Mouse (Mus musculus) liver, adult 2 months (tissue): ENCODE results near the gene Adamtsl3. TPM values are rescaled to one million over a fixed set of nuclear protein-coding genes. Genes with fewer than 3 reads are reported as not detected.
A peak's percentile ranks its signal among the peaks of the same experiment; 100 is the strongest.

Source experiments
- DNase-seq: peaks from one replicate; pipeline ENCODE4 v3.0.0-alpha.2; 2011; ENCODE audit warnings: low read depth, low spot score; ENCODE audit errors: extremely low read depth
- H3K27ac ChIP-seq: fragments of 200-500 bp; replicated peaks from 2 replicates; pipeline ENCODE4 v1.5.1; 2012; ENCODE audit warnings: low read depth, mild to moderate bottlenecking, control low read depth, inconsistent platforms, low read length; ENCODE audit not compliant: insufficient read depth
- H3K27me3 ChIP-seq: fragments of 200-500 bp; 2 replicates; pipeline ENCODE4 v1.6.1; 2012; ENCODE audit warnings: mild to moderate bottlenecking, moderate library complexity, low read length, inconsistent platforms; ENCODE audit not compliant: control insufficient read depth, insufficient read depth
- H3K36me3 ChIP-seq: fragments of 200-500 bp; 2 replicates; pipeline ENCODE4 v1.6.1; 2012; ENCODE audit warnings: low read length, inconsistent platforms; ENCODE audit not compliant: control insufficient read depth, insufficient read depth
- H3K4me1 ChIP-seq: fragments of 200-500 bp; 2 replicates; pipeline ENCODE4 v1.6.1; 2011; ENCODE audit warnings: low read length; ENCODE audit not compliant: control insufficient read depth, insufficient read depth
- H3K4me3 ChIP-seq: fragments of 200-500 bp; 2 replicates; pipeline ENCODE4 v1.5.1; 2011; ENCODE audit warnings: low read depth, mild to moderate bottlenecking, control low read depth, low read length, moderate library complexity; ENCODE audit not compliant: insufficient read depth
- H3K79me2 ChIP-seq: fragments of 200-500 bp; 2 replicates; pipeline ENCODE4 v1.6.1; 2012; ENCODE audit warnings: inconsistent platforms, mild to moderate bottlenecking, low read length, moderate library complexity; ENCODE audit not compliant: control insufficient read depth, insufficient read depth
- H3K9ac ChIP-seq: fragments of 200-500 bp; 2 replicates; pipeline ENCODE4 v1.6.1; 2012; ENCODE audit warnings: low read depth, mild to moderate bottlenecking, control low read depth, inconsistent platforms, low read length
- CTCF ChIP-seq: fragments of 200-500 bp; IDR thresholded peaks from 2 replicates; pipeline ENCODE4 v1.5.1; 2011; ENCODE audit warnings: low read depth, low read length, control low read depth
- POLR2A ChIP-seq: fragments of 200-500 bp; IDR thresholded peaks from 2 replicates; pipeline ENCODE4 v1.6.1; 2011; ENCODE audit warnings: low read length, control low read depth; ENCODE audit not compliant: insufficient read depth; ENCODE audit errors: extremely low read depth
- WGBS: fragments of 180-500 bp; shearing (Covaris S2); methylation state at CpG from one replicate; pipeline ENCODE4 v1.1.7; 2018; 5-methylcytosine and 5-hydroxymethylcytosine counted together
- polyA plus RNA-seq: library from polyadenylated mRNA; depleted of rRNA; stranded (reverse); fragments of >200 nt; gene quantifications from 2 replicates; pipeline ENCODE4 v1.2.3, GENCODE M21; 2012
- total RNA-seq: library from RNA; depleted of rRNA; stranded (reverse); fragments of >200 nt; gene quantifications from 2 replicates; pipeline ENCODE4 v1.2.3, GENCODE M21; 2014

The Adamtsl3 gene
- total and polyA plus RNA-seq, 2 experiments, result 0.09 to 0.11 TPM

DNA sequence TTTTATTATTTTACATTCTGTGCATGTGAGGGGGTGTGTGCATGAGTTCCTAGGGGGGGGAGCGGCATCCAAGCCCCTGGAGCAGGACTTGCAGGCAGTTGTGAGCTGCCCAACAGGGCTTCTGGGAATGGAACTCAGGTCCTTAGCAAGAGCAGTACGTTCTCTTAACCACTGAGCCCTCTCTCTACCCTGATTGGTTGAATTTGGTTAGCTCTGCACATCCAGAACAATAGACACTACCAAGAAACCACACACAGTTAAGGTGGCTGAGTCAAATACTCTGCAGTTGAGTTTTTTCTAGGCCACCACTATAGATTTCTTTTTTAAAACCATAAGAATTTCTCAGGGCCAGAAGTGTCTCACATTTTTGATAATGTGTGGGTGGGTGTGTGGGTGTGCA is 158.7 kb downstream of the Adamtsl3 start:
- H3K36me3 ChIP-seq, result no peaks in the 10 kb centered on the region
- no peaks in the 10 kb centered on the region for H3K27me3 ChIP-seq
- H3K27ac ChIP-seq, result no peak overlapping the region
- no peaks in the 10 kb centered on the region for H3K4me1 ChIP-seq
- H3K4me3 ChIP-seq, result no peak overlapping the region
- 82% methylated on average over 2 of the region's 2 CpGs for WGBS
- no peak for TF ChIP-seq CTCF
- TF ChIP-seq POLR2A, result no peak
- DNase-seq, result no peak
- H3K79me2 ChIP-seq, result no peaks in the 10 kb centered on the region
- no peak overlapping the region for H3K9ac ChIP-seq

DNA sequence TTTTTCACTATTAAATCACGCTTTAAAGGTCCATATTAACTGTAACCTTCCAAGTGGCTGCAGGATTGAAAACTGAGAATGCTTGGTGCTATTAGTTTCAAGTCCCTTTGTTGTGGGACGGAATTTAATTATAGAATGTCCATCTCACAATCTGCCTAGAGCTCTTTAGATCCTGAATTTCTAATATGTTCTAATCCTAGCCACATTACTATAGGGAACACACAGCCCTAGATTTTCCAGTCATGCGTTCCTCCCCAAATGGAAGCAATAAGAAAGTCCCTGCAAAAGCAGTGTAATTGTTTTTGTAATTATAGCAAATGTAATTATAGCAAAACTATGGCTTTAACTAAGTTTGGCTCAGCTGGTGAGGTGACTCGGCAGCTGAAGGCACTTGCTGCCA is 161.6 kb downstream of the Adamtsl3 start:
- H3K4me3 ChIP-seq, result no peak overlapping the region
- no peak for DNase-seq
- TF ChIP-seq POLR2A (no peak), CTCF (no peak)
- H3K4me1 ChIP-seq, result no peaks in the 10 kb centered on the region
- no peaks in the 10 kb centered on the region for H3K27me3 ChIP-seq
- WGBS, result 79% methylated on average over 4 of the region's 4 CpGs
- H3K36me3 ChIP-seq, result no peaks in the 10 kb centered on the region
- H3K27ac ChIP-seq, result no peak overlapping the region
- H3K9ac ChIP-seq, result no peak overlapping the region
- no peaks in the 10 kb centered on the region for H3K79me2 ChIP-seq

GRCm38 (mm10) chr7:82501306-82501705 is 165.8 kb downstream of the Adamtsl3 start:
- Histone ChIP-seq H3K27ac (no peak overlapping the region), H3K4me3 (no peak overlapping the region), H3K4me1 (no peaks in the 10 kb centered on the region), H3K36me3 (no peaks in the 10 kb centered on the region), H3K27me3 (no peaks in the 10 kb centered on the region), H3K79me2 (no peaks in the 10 kb centered on the region), H3K9ac (no peak overlapping the region)
- WGBS, result 86% methylated on average over 6 of the region's 6 CpGs
- TF ChIP-seq CTCF (no peak), POLR2A (no peak)
- no peak for DNase-seq

GRCm38 (mm10) chr7:82502511-82502910 is 167.0 kb downstream of the Adamtsl3 start:
- 29% methylated on average over 5 of the region's 5 CpGs for WGBS
- Histone ChIP-seq H3K27ac (no peak overlapping the region), H3K9ac (no peak overlapping the region), H3K4me3 (no peak overlapping the region), H3K36me3 (no peaks in the 10 kb centered on the region), H3K79me2 (no peaks in the 10 kb centered on the region), H3K27me3 (no peaks in the 10 kb centered on the region), H3K4me1 (no peaks in the 10 kb centered on the region)
- DNase-seq, result no peak
- no peak for TF ChIP-seq CTCF
- TF ChIP-seq POLR2A, result no peak

DNA sequence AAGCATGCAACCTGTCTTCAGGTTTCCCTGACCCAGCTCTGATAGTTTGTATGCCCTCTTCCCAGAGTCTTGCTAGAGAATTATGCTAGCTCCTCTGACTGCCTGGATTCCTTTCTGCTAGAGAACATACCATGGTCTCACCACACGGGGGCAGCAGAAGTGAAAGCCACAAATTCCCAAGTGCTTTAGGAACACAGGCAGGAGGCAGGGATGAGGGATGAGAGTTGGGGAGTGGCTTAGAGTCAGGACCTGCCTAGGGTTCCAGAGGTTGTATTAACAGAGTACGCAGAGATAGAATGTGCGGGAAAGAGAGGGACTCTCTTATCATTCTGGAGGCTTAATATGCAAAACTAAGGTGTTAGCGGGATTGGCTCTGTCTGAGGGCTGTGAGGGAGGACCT is 168.6 kb downstream of the Adamtsl3 start:
- H3K79me2 ChIP-seq, result no peaks in the 10 kb centered on the region
- H3K36me3 ChIP-seq, result no peaks in the 10 kb centered on the region
- H3K27ac ChIP-seq, result no peak overlapping the region
- DNase-seq, result peak; percentile 10
- no peak overlapping the region for H3K4me3 ChIP-seq
- no peaks in the 10 kb centered on the region for H3K4me1 ChIP-seq
- 26% methylated on average over 4 of the region's 4 CpGs for WGBS
- no peak overlapping the region for H3K9ac ChIP-seq
- peak; percentile 59 for TF ChIP-seq CTCF
- TF ChIP-seq POLR2A, result no peak
- no peaks in the 10 kb centered on the region for H3K27me3 ChIP-seq

GRCm38 (mm10) chr7:82530583-82530982 is 195.1 kb downstream of the Adamtsl3 start:
- H3K79me2 ChIP-seq, result no peaks in the 10 kb centered on the region
- H3K27ac ChIP-seq, result no peak overlapping the region
- DNase-seq, result no peak
- H3K9ac ChIP-seq, result no peak overlapping the region
- H3K27me3 ChIP-seq, result no peaks in the 10 kb centered on the region
- H3K4me1 ChIP-seq, result no peaks in the 10 kb centered on the region
- H3K36me3 ChIP-seq, result no peaks in the 10 kb centered on the region
- TF ChIP-seq CTCF (no peak), POLR2A (no peak)
- no peak overlapping the region for H3K4me3 ChIP-seq
- WGBS, result 81% methylated on average over 5 of the region's 5 CpGs
